Mouse (Mus musculus): ENCODE data around the gene Tmem206. TPM values are rescaled to one million over a fixed set of nuclear protein-coding genes. Genes with fewer than 3 reads are reported as not detected.

Tmem206 gene
- polyA plus RNA-seq, 1 experiment = not detected

DNA sequence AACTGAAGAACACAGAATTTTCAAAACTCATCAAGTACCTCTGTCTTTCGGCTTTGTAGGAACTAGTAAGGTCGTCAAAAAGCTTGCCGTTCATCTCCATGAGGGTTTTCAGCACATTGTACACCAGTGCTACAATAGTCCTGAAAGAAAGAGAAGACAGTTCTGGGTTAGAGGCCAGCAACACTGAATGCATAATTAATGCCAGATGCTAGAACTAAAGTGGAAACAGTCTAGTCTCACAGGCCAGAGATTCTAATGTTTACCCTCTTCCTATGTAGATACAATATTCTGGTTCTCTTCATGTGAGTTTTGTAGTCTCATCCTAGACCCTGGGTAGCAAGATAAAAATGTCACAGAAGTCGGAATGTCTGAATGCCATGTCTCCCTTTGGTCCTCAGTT, 28.1 kb downstream of the Tmem206 start:
- WGBS = 50% methylated on average over 4 of the region's 4 CpGs
- H3K27ac ChIP-seq (ENCODE audit: insufficient read depth, low read depth, low read length) = no peak overlapping the region
- TF ChIP-seq CTCF (IDR thresholded peaks at IDR 0.05; ENCODE audit: insufficient read depth, low read depth, low read length) = no peak
- no peak for TF ChIP-seq POLR2A (IDR thresholded peaks at IDR 0.05; ENCODE audit: insufficient read depth, low read depth, low read length)
- no peak overlapping the region for H3K4me3 ChIP-seq (ENCODE audit: insufficient read depth, low read depth, low read length)
- peaks cover 2% of the 10 kb centered on the region; the same call in 1 of the 2 replicates for H3K4me1 ChIP-seq (ENCODE audit: control insufficient read depth, insufficient read depth, low read length)

DNA sequence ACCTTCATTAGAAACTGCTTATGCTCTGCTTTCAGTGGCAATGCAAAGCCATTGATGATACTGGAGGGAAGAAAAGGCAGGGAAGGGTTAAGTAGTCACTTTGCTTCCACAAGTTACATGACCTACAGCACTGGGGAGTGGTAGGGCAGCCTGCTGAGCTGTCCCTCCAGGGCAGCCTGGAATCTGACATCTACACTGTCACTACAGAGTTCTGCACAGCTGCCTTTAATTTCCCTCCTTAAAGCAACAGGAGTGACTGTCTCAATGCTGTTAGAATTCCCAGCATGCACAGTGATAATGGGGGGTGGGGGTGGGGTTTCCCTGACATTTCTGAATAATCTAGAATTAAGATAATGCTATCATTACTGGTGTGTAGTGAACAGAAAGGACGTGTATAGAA, 31.2 kb downstream of the Tmem206 start:
- H3K27ac ChIP-seq (ENCODE audit: insufficient read depth, low read depth, low read length) = no peak overlapping the region
- peaks cover 2% of the 10 kb centered on the region; the same call in 1 of the 2 replicates for H3K4me1 ChIP-seq (ENCODE audit: control insufficient read depth, insufficient read depth, low read length)
- TF ChIP-seq POLR2A (IDR thresholded peaks at IDR 0.05; ENCODE audit: insufficient read depth, low read depth, low read length) = no peak
- no peak for TF ChIP-seq CTCF (IDR thresholded peaks at IDR 0.05; ENCODE audit: insufficient read depth, low read depth, low read length)
- no peak overlapping the region for H3K4me3 ChIP-seq (ENCODE audit: insufficient read depth, low read depth, low read length)
- WGBS = 31% methylated on average over 1 of the region's 1 CpGs

DNA sequence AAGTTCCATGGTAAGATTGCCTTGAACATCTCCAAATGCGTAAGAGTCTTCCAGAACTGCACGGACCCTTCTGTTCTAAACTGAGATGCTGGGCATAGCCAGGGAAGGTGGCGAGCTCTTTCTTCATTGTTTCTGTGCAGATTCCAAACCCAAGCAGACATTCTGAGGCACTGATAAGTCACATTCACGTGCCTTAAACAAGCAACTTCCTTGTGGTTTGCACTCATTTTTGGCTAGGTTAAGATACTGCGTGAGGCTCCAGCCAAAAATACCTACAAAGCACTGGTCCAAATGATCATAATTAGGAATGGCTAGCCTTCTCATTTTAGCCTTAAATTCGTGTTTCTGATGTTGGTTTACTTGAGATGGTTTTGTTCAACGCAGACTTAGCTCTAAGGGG, 33.8 kb downstream of the Tmem206 start:
- no peak overlapping the region for H3K27ac ChIP-seq (ENCODE audit: insufficient read depth, low read depth, low read length)
- no peaks in the 10 kb centered on the region; the same call in 1 of the 2 replicates for H3K4me1 ChIP-seq (ENCODE audit: control insufficient read depth, insufficient read depth, low read length)
- no peak overlapping the region for H3K4me3 ChIP-seq (ENCODE audit: insufficient read depth, low read depth, low read length)
- 81% methylated on average over 7 of the region's 7 CpGs for WGBS
- no peak for TF ChIP-seq CTCF (IDR thresholded peaks at IDR 0.05; ENCODE audit: insufficient read depth, low read depth, low read length)
- TF ChIP-seq POLR2A (IDR thresholded peaks at IDR 0.05; ENCODE audit: insufficient read depth, low read depth, low read length) = no peak

DNA sequence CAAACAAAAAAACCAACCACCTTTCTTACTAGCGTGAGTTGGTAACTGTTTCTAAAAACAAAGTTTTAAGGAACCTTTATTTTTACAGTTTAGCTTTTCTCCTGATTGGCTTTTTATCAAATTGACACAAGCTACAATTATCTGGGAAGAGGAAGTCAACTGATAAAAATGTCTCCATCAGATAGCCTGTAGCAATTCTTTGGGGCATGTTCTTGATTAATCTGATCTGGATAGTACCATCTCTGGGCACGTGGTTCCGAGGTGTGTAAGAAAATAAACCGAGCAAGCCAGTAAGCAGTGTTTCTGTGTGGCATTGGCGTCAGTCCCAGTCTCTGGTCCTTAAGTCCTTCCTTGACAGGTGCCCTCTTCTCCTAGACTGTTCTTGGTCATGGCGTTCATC, 36.7 kb downstream of the Tmem206 start:
- H3K27ac ChIP-seq (ENCODE audit: insufficient read depth, low read depth, low read length) = no peak overlapping the region
- 73% methylated on average over 6 of the region's 6 CpGs for WGBS
- TF ChIP-seq POLR2A (IDR thresholded peaks at IDR 0.05; ENCODE audit: insufficient read depth, low read depth, low read length) = no peak
- no peak for TF ChIP-seq CTCF (IDR thresholded peaks at IDR 0.05; ENCODE audit: insufficient read depth, low read depth, low read length)
- no peaks in the 10 kb centered on the region for H3K4me1 ChIP-seq (ENCODE audit: control insufficient read depth, insufficient read depth, low read length)
- H3K4me3 ChIP-seq (ENCODE audit: insufficient read depth, low read depth, low read length) = no peak overlapping the region

DNA sequence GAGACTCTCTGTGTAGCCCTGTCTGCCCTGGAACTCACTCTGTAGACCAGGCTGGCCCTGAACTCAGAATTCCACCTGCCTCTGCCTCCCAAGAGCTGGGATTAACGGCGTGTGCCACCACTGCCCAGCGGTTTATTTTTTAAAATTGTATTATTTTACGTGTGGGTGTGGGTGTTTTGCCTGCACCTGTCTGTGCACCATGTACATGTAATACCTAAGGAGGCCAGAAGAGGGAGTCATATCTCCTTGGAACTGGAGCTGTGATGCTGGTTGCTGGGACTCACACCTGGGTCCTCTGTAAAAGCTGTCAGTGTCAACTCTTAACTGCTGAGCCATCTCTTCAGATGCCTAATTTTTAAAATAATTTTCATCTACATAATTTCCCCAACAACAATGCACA, 38.8 kb downstream of the Tmem206 start:
- no peak overlapping the region for H3K4me3 ChIP-seq (ENCODE audit: insufficient read depth, low read depth, low read length)
- 61% methylated on average over 4 of the region's 4 CpGs for WGBS
- H3K27ac ChIP-seq (ENCODE audit: insufficient read depth, low read depth, low read length) = no peak overlapping the region
- TF ChIP-seq POLR2A (IDR thresholded peaks at IDR 0.05; ENCODE audit: insufficient read depth, low read depth, low read length) = no peak
- TF ChIP-seq CTCF (IDR thresholded peaks at IDR 0.05; ENCODE audit: insufficient read depth, low read depth, low read length) = no peak
- H3K4me1 ChIP-seq (ENCODE audit: control insufficient read depth, insufficient read depth, low read length) = no peaks in the 10 kb centered on the region

DNA sequence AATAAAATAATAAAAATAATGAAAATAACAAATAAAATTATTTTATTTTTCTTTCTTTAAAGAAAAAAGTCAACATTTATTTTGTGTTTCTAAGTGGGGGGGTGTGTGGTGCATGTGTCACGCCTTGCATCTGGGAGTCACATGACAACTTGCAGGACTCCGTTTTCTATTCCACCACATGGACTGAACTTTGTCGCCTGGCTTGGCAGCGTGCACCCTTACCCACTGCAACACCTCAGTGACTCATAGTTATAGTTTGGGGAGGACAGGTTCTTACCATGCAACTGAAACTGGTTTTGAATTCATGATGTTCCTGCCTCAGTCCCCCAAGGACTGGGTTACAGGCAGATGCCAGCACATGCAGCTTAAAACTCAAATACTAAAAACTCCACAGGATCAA, 42.5 kb downstream of the Tmem206 start:
- no peaks in the 10 kb centered on the region for H3K4me1 ChIP-seq (ENCODE audit: control insufficient read depth, insufficient read depth, low read length)
- WGBS = 63% methylated on average over 4 of the region's 4 CpGs
- TF ChIP-seq POLR2A (IDR thresholded peaks at IDR 0.05; ENCODE audit: insufficient read depth, low read depth, low read length) = no peak
- no peak for TF ChIP-seq CTCF (IDR thresholded peaks at IDR 0.05; ENCODE audit: insufficient read depth, low read depth, low read length)

DNA sequence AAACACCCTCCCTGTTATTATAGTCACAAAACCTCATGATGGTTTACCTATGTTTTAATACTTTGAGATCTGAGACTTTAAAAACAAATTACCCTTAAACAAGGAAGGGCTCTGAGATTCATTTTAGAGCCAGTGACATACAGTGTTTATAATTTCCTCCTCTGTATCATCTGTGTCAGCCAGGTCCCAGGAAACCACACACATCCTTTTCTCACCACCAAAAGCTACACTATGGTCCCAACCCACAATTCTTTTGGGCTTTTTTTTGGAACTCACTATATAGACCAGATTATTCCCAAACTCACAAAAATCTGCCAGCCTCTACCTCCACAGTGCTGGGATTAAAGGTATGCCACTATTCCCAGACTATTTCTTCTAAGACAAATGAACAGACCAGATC, 43.4 kb downstream of the Tmem206 start:
- no peak overlapping the region for H3K27ac ChIP-seq (ENCODE audit: insufficient read depth, low read depth, low read length)
- no peaks in the 10 kb centered on the region; the same call in 1 of the 2 replicates for H3K4me1 ChIP-seq (ENCODE audit: control insufficient read depth, insufficient read depth, low read length)
- no peak for TF ChIP-seq POLR2A (IDR thresholded peaks at IDR 0.05; ENCODE audit: insufficient read depth, low read depth, low read length)
- TF ChIP-seq CTCF (IDR thresholded peaks at IDR 0.05; ENCODE audit: insufficient read depth, low read depth, low read length) = no peak
- H3K4me3 ChIP-seq (ENCODE audit: insufficient read depth, low read depth, low read length) = no peak overlapping the region

More for the DNA sequence above, 42.5 kb downstream of the Tmem206 start:
- Histone ChIP-seq H3K27ac (ENCODE audit: insufficient read depth, low read depth, low read length) (no peak overlapping the region), H3K4me3 (ENCODE audit: insufficient read depth, low read depth, low read length) (no peak overlapping the region)

DNA sequence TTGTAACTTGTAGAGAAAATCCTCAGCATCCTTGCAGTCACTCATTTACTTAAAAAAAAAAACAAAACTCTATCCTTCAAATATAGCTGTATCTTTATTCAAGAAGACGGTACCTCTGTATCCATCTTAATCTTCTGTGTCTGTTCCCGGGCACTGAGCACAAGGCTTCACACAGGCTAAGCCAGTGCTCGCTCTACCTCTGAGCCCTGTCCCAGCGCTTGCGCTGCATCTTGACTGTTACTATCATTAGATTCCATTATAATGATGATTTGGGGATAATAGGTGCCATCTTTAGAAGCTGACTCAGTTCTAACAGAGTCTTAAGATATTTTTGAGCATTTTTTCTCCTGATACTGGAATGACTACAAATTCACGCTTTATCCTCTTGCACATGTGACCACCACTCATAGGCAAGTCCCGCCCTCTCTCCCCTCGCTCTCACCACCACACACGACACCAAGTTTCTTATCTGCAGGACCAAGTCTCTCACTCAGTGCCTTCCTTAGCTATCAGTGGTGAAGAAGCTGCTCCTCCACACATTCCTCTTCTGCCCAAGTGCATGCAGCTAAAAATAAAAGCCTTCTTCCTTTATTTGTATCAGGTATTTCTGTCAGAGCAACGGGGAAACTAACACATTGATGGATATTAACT, 49.4 kb downstream of the Tmem206 start:
- no peak overlapping the region for H3K4me3 ChIP-seq (ENCODE audit: insufficient read depth, low read depth, low read length)
- no peak overlapping the region for H3K27ac ChIP-seq (ENCODE audit: insufficient read depth, low read depth, low read length)
- WGBS = 44% methylated on average over 10 of the region's 10 CpGs
- TF ChIP-seq CTCF (IDR thresholded peaks at IDR 0.05; ENCODE audit: insufficient read depth, low read depth, low read length) (no peak), POLR2A (IDR thresholded peaks at IDR 0.05; ENCODE audit: insufficient read depth, low read depth, low read length) (no peak)
- H3K4me1 ChIP-seq (ENCODE audit: control insufficient read depth, insufficient read depth, low read length) = peaks cover 13% of the 10 kb centered on the region

DNA sequence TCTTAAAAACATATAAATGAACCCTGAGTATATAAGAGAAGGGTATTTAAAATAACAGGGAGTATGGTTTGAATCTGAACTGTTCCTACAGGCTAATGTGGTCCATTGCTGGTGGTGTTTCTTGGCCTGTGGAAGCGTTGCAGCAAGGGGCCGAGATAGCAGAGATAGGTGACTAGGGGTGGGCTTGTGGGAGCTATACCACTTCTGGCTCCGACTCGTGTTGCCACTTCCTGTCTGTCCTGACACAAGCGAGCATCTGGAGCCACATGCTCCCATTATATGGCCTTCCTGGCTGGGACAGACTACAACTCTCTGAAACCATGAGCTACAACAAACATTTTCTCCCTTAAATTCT, 49.9 kb downstream of the Tmem206 start:
- Histone ChIP-seq H3K4me3 (ENCODE audit: insufficient read depth, low read depth, low read length) (no peak overlapping the region), H3K4me1 (ENCODE audit: control insufficient read depth, insufficient read depth, low read length) (peaks cover 13% of the 10 kb centered on the region), H3K27ac (ENCODE audit: insufficient read depth, low read depth, low read length) (no peak overlapping the region)
- WGBS = 85% methylated on average over 5 of the region's 5 CpGs
- no peak for TF ChIP-seq POLR2A (IDR thresholded peaks at IDR 0.05; ENCODE audit: insufficient read depth, low read depth, low read length)
- no peak for TF ChIP-seq CTCF (IDR thresholded peaks at IDR 0.05; ENCODE audit: insufficient read depth, low read depth, low read length)

DNA sequence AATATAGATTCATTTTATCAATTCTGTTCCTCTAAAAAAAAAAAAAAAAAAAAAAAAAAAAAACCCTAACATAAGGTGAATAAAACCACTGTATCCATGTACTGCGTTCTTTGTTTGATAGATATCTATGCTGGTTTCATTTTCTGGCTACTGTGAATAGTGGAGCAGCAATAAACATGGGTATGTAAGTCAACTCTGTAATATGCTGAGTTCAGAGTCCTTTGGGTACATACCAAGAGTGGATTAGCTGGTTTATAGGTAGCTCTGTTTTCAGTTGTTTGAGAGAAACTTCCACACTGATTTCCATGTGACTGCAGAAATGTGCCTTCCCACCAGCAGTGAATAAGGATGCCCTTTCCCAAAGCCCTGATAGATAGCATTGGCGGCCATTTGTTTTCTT, 52.4 kb downstream of the Tmem206 start:
- 94% methylated on average over 2 of the region's 2 CpGs for WGBS
- no peak overlapping the region for H3K27ac ChIP-seq (ENCODE audit: insufficient read depth, low read depth, low read length)
- no peak for TF ChIP-seq POLR2A (IDR thresholded peaks at IDR 0.05; ENCODE audit: insufficient read depth, low read depth, low read length)
- no peak for TF ChIP-seq CTCF (IDR thresholded peaks at IDR 0.05; ENCODE audit: insufficient read depth, low read depth, low read length)
- peaks cover 13% of the 10 kb centered on the region for H3K4me1 ChIP-seq (ENCODE audit: control insufficient read depth, insufficient read depth, low read length)
- no peak overlapping the region for H3K4me3 ChIP-seq (ENCODE audit: insufficient read depth, low read depth, low read length)

Data from olfactory bulb, adult 2 months (tissue).